Mouse (Mus musculus) ES-Bruce4 (cell line): ENCODE data around the gene Pcsk7. TPM values are rescaled to one million over a fixed set of nuclear protein-coding genes. Genes with fewer than 3 reads are reported as not detected.
A peak's percentile ranks its signal among the peaks of the same experiment; 100 is the strongest.

ENCODE experiments used
- H3K27ac ChIP-seq: 2 replicates; pipeline ENCODE4 v1.5.1; 2012; ENCODE audit warnings: low read length, inconsistent platforms; ENCODE audit not compliant: insufficient read depth
- H3K27me3 ChIP-seq: 2 replicates; pipeline ENCODE4 v1.6.1; 2012; ENCODE audit warnings: mild to moderate bottlenecking, low read length, inconsistent platforms; ENCODE audit not compliant: control insufficient read depth, poor library complexity, insufficient read depth, severe bottlenecking
- H3K36me3 ChIP-seq: 2 replicates; pipeline ENCODE4 v1.6.1; 2012; ENCODE audit warnings: inconsistent platforms, mild to moderate bottlenecking, low read length, moderate library complexity; ENCODE audit not compliant: control insufficient read depth, poor library complexity, insufficient read depth, severe bottlenecking
- H3K4me1 ChIP-seq: one replicate; pipeline ENCODE4 v1.8.1; 2011; ENCODE audit warnings: low read length; ENCODE audit not compliant: control insufficient read depth, insufficient read depth
- H3K4me3 ChIP-seq: 2 replicates; pipeline ENCODE4 v1.5.1; 2011; ENCODE audit warnings: low read depth, mild to moderate bottlenecking, low read length
- H3K9ac ChIP-seq: 2 replicates; pipeline ENCODE4 v1.6.1; 2012; ENCODE audit warnings: low read depth, mild to moderate bottlenecking, inconsistent platforms; ENCODE audit not compliant: poor library complexity, severe bottlenecking
- H3K9me3 ChIP-seq: replicated peaks from 2 replicates; pipeline ENCODE4 v1.6.1; 2012; ENCODE audit warnings: mild to moderate bottlenecking, low read length, inconsistent platforms; ENCODE audit not compliant: control insufficient read depth, poor library complexity, insufficient read depth, severe bottlenecking
- CTCF ChIP-seq: IDR thresholded peaks from one replicate; pipeline ENCODE4 v1.8.1; 2011; ENCODE audit warnings: low read depth, low read length
- EP300 ChIP-seq: IDR thresholded peaks from 2 replicates; pipeline ENCODE4 v1.6.1; 2011; ENCODE audit warnings: low read depth, low read length; ENCODE audit not compliant: insufficient read depth
- POLR2A ChIP-seq: IDR thresholded peaks from one replicate; pipeline ENCODE4 v1.8.1; 2011; ENCODE audit warnings: low read length; ENCODE audit not compliant: insufficient read depth
- polyA plus RNA-seq: library from polyadenylated mRNA; stranded (reverse); fragments of >200 nt; gene quantifications from 2 replicates; pipeline ENCODE4 v1.2.4, GENCODE M21; 2011; ENCODE audit warnings: low read depth; ENCODE audit not compliant: missing spikeins, insufficient read depth, insufficient read length

Gene Pcsk7
- 9.2 and 9.8 TPM in 2 replicates for polyA plus RNA-seq

DNA sequence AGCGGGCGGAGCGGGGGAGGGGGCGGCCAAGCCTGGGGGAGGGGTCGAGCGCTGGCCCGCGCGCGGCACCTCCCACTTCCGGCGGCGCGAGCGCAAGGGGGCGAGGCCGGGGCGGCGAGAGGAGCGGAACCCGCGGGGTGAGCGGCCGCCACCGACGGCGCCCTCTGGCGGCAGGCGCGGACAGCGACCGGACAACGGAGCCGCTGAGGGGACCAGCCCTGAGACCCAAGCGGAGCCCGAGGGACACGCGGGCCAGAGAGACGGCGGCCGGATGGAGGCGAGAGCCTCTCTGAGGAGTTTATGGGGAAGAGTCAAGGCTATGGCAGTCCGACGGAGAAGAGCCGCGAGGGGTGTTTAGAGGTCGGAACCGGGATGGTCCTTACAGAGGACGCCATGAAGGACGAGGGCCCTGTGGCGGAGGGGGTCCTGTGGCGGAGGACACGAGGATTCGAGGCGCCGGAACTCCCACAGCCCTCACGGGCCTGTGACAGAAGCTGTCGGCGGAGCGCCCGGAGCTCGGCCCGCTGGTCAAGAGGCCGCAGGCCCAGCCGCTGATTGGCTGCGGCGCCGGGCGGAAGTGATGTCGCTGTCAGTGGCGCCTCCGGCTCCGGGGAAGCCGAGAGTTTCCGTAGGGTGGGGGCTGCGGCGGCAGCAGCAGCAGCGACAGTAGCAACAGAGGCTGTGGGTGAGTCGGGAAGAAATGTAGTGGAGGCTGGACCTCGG, at the start of gene Pcsk7, which contains the start of gene Rnf214:
TSS of gene Pcsk7 (plus strand) at position 143 of the 723 bp plus-strand sequence.
TSS of gene Rnf214 (minus strand) at position 557 of the 723 bp plus-strand sequence.
- Histone ChIP-seq H3K36me3 (peaks cover 3% of the 10 kb centered on the region; the same call in 1 of the 2 replicates), H3K9me3 (no peaks in the 10 kb centered on the region), H3K27ac (peak within 1 kb of the TSS; percentile 37), H3K4me1 (no peaks in the 10 kb centered on the region), H3K4me3 (peak within 1 kb of the TSS; percentile 80), H3K27me3 (no peaks in the 10 kb centered on the region), H3K9ac (peak within 1 kb of the TSS; percentile 82)
- TF ChIP-seq CTCF (peak; percentile 70), POLR2A (no peak)

- Histone ChIP-seq H3K36me3 (peaks cover 6% of the 10 kb centered on the region; the same call in 1 of the 2 replicates), H3K9ac (no peak overlapping the region), H3K27ac (no peak overlapping the region), H3K9me3 (no peaks in the 10 kb centered on the region), H3K27me3 (no peaks in the 10 kb centered on the region), H3K4me3 (no peak overlapping the region), H3K4me1 (peaks cover 3% of the 10 kb centered on the region)
- TF ChIP-seq POLR2A, result no peak
- no peak for TF ChIP-seq CTCF
- TF ChIP-seq EP300, result no peak
Measured at GRCm38 (mm10) chr9:45859364-45859763, 46.9 kb upstream of the Pcsk7 start.

DNA sequence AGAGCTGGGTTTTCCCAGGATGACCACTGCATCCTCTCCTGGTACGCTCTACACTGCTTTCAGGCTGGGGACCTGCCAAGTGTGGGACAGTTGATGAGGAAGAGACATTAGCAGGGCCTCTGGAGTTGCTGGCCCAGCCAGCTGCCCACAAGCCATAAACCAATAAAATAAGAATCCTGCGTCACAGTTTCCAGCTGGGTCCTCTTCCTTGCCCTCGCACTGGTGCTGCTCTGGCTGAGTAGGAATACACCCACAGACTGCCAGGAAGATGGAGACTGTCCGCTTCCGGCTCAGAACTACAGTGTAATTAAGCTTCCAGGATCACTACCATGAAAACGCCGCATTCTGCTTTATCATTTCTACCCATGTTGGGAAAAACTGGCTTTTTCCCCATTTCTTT, 44.5 kb upstream of the Pcsk7 start:
- peaks cover 8% of the 10 kb centered on the region; the same call in 1 of the 2 replicates for H3K36me3 ChIP-seq
- H3K9me3 ChIP-seq, result no peaks in the 10 kb centered on the region
- H3K4me3 ChIP-seq, result no peak overlapping the region
- no peak for TF ChIP-seq CTCF
- TF ChIP-seq POLR2A, result no peak
- TF ChIP-seq EP300, result no peak
- no peak overlapping the region for H3K9ac ChIP-seq
- H3K4me1 ChIP-seq, result peaks cover 3% of the 10 kb centered on the region
- H3K27ac ChIP-seq, result no peak overlapping the region
- no peaks in the 10 kb centered on the region for H3K27me3 ChIP-seq

DNA sequence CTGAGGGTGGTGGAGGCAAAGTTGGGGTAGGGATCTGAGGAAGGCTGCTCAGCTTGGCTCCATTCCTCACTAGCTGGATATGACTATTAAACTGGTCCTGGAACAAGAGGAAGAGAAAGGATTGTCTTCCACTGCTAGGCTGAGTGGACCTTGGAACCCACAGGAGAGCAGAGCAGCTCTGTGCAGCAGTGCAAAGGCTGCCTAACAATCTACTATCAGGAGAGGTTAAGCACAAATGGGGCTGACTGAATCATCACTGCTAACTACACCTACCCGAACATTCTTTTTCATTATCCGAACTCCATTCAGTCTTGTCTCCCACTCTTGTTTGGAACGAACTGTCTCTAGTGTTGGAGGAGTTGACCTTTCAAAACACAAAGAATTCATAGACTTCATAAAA, 37.1 kb upstream of the Pcsk7 start:
- H3K4me1 ChIP-seq, result no peaks in the 10 kb centered on the region
- peaks cover 3% of the 10 kb centered on the region for H3K36me3 ChIP-seq
- TF ChIP-seq POLR2A, result no peak
- TF ChIP-seq CTCF, result no peak
- TF ChIP-seq EP300, result no peak

GRCm38 (mm10) chr9:45870265-45870664, 36.0 kb upstream of the Pcsk7 start:
- H3K36me3 ChIP-seq, result peaks cover 1% of the 10 kb centered on the region
- H3K9ac ChIP-seq, result no peak overlapping the region
- H3K4me1 ChIP-seq, result no peaks in the 10 kb centered on the region
- no peaks in the 10 kb centered on the region for H3K9me3 ChIP-seq
- H3K27ac ChIP-seq, result no peak overlapping the region
- no peak for TF ChIP-seq CTCF
- no peak for TF ChIP-seq POLR2A
- no peak for TF ChIP-seq EP300
- no peaks in the 10 kb centered on the region for H3K27me3 ChIP-seq
- H3K4me3 ChIP-seq, result no peak overlapping the region

More for the DNA sequence above, 37.1 kb upstream of the Pcsk7 start:
- Histone ChIP-seq H3K27ac (no peak overlapping the region), H3K9me3 (no peaks in the 10 kb centered on the region), H3K27me3 (no peaks in the 10 kb centered on the region), H3K4me3 (no peak overlapping the region), H3K9ac (no peak overlapping the region)

GRCm38 (mm10) chr9:45877928-45878327, 28.4 kb upstream of the Pcsk7 start:
- H3K4me1 ChIP-seq, result no peaks in the 10 kb centered on the region
- H3K9me3 ChIP-seq, result no peaks in the 10 kb centered on the region
- no peak overlapping the region for H3K9ac ChIP-seq
- no peak overlapping the region for H3K27ac ChIP-seq
- TF ChIP-seq CTCF, result no peak
- TF ChIP-seq POLR2A, result no peak
- no peak for TF ChIP-seq EP300
- H3K36me3 ChIP-seq, result no peaks in the 10 kb centered on the region; the same call in 1 of the 2 replicates
- no peak overlapping the region for H3K4me3 ChIP-seq
- no peaks in the 10 kb centered on the region for H3K27me3 ChIP-seq
